15 mouse cellular contexts compared by ENCODE assay signal in the genomic region with DNA sequence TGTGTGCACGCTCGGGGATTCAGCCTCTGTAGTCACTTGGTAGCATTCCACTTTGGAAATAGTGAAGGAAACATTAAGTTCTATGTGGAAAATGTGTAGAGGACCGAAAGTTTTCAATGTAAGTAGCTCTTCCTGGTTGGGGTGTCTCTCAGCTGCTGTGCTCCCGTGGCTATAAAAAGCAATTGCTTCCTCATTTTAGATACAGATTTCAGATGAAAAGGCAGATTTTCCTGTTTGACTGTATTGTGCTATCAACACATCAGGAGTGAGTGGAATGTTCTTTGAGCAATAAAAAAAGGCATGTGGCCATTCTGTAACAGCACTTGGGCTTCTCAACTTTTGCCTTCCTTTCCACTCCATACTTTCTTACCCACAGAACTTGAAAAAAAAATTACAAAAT. TPM values are rescaled to one million over a fixed set of nuclear protein-coding genes. Genes with fewer than 3 reads are reported as not detected.
DNase-seq lines count a peak whose midpoint lies in the region; ATAC-seq and TF ChIP-seq lines count a peak whose summit lies in the region.
"Had no signal": no experiment of that assay in that cellular context is flagged by ENCODE, and none has a peak within 500 bp of the region (broad histone marks: within the 10 kb centered on the region; RNA-seq: fewer than 3 reads in every experiment).

No protein-coding gene starts in this region.

- no peaks in the 10 kb centered on the region for H3K9me3 ChIP-seq in lung, embryonic 15.5 days
- no peaks in the 10 kb centered on the region for H3K9me3 ChIP-seq in intestine, embryonic 16.5 days (ENCODE audit: control insufficient read depth, low read length)
- H3K9me3 ChIP-seq in stomach, postnatal 0 days (ENCODE audit: control insufficient read depth, low read length) = no peaks in the 10 kb centered on the region
- H3K9me3 ChIP-seq: embryonic facial prominence, embryonic 12.5 days; liver, embryonic 12.5 days; midbrain, embryonic 15.5 days had no signal

- WGBS in lung, embryonic 15.5 days = 59% methylated on average over 4 of the region's 4 CpGs
- 45% methylated on average over 4 of the region's 4 CpGs for WGBS in intestine, embryonic 16.5 days
- WGBS in stomach, postnatal 0 days = 32% methylated on average over 4 of the region's 4 CpGs

- no peak for TF ChIP-seq CTCF in gastrocnemius, adult 2 months (IDR thresholded peaks at IDR 0.05)
- TF ChIP-seq CTCF in stomach, postnatal 0 days (IDR thresholded peaks at IDR 0.05; ENCODE audit: low read depth) = no peak

- ATAC-seq in lung, embryonic 15.5 days (ENCODE audit: borderline replicate concordance, extremely low read depth, low FRiP score, low TSS enrichment) = no peak
- ATAC-seq in intestine, embryonic 16.5 days = peak; percentile 69
- ATAC-seq in stomach, postnatal 0 days (ENCODE audit: low FRiP score, low TSS enrichment) = no peak
- ATAC-seq: liver, embryonic 12.5 days; midbrain, embryonic 15.5 days; Patski had no signal

- H3K36me3 ChIP-seq in lung, embryonic 15.5 days = no peaks in the 10 kb centered on the region
- no peaks in the 10 kb centered on the region for H3K36me3 ChIP-seq in intestine, embryonic 16.5 days (ENCODE audit: control insufficient read depth, insufficient read depth, low read length)
- H3K36me3 ChIP-seq in stomach, postnatal 0 days (ENCODE audit: control insufficient read depth, insufficient read depth, low read length) = no peaks in the 10 kb centered on the region
- H3K36me3 ChIP-seq: embryonic facial prominence, embryonic 12.5 days; midbrain, embryonic 15.5 days had no signal

- H3K27me3 ChIP-seq in lung, embryonic 15.5 days = no peaks in the 10 kb centered on the region
- H3K27me3 ChIP-seq in intestine, embryonic 16.5 days (replicated peaks; ENCODE audit: control insufficient read depth, insufficient read depth, low read length) = no peaks in the 10 kb centered on the region
- H3K27me3 ChIP-seq in stomach, postnatal 0 days (ENCODE audit: control insufficient read depth, insufficient read depth, low read length) = no peaks in the 10 kb centered on the region
- H3K27me3 ChIP-seq: embryonic facial prominence, embryonic 12.5 days; liver, embryonic 12.5 days; midbrain, embryonic 15.5 days; Patski had no signal

- H3K27ac ChIP-seq in gastrocnemius, adult 2 months = peak overlapping the region; percentile 76
- H3K27ac ChIP-seq in lung, embryonic 15.5 days = peak overlapping the region; percentile 60
- H3K27ac ChIP-seq in intestine, embryonic 16.5 days (ENCODE audit: low read length) = peak overlapping the region; percentile 7; the same call in 1 of the 2 replicates
- peak overlapping the region; percentile 63 for H3K27ac ChIP-seq in stomach, postnatal 0 days (replicated peaks)
- H3K27ac ChIP-seq: embryonic facial prominence, embryonic 12.5 days; liver, embryonic 12.5 days; midbrain, embryonic 15.5 days had no signal

- peaks cover 27% of the 10 kb centered on the region for H3K4me1 ChIP-seq in lung, embryonic 15.5 days
- peaks cover 39% of the 10 kb centered on the region for H3K4me1 ChIP-seq in intestine, embryonic 16.5 days (ENCODE audit: control insufficient read depth, insufficient read depth, low read length)
- peaks cover 8% of the 10 kb centered on the region; the same call in 1 of the 2 replicates for H3K4me1 ChIP-seq in stomach, postnatal 0 days (replicated peaks; ENCODE audit: control insufficient read depth, insufficient read depth)
- H3K4me1 ChIP-seq: embryonic facial prominence, embryonic 12.5 days had no signal

- no peak overlapping the region for H3K9ac ChIP-seq in lung, embryonic 15.5 days
- H3K9ac ChIP-seq in intestine, embryonic 16.5 days (ENCODE audit: low read depth, low read length) = no peak overlapping the region
- H3K9ac ChIP-seq in stomach, postnatal 0 days (ENCODE audit: low read length) = no peak overlapping the region
- H3K9ac ChIP-seq: embryonic facial prominence, embryonic 12.5 days; liver, embryonic 12.5 days; midbrain, embryonic 15.5 days had no signal

- H3K4me2 ChIP-seq in lung, embryonic 15.5 days = no peak overlapping the region
- 0 out of 2 replicates have a peak overlapping the region, but pooled peaks have one; percentile 5 for H3K4me2 ChIP-seq in intestine, embryonic 16.5 days (ENCODE audit: low read depth, low read length)
- H3K4me2 ChIP-seq in stomach, postnatal 0 days (replicated peaks; ENCODE audit: low read depth) = no peak overlapping the region
- H3K4me2 ChIP-seq: embryonic facial prominence, embryonic 12.5 days; liver, embryonic 12.5 days; midbrain, embryonic 15.5 days had no signal

- no peak overlapping the region for H3K4me3 ChIP-seq in gastrocnemius, adult 2 months
- H3K4me3 ChIP-seq in lung, embryonic 15.5 days = no peak overlapping the region
- no peak overlapping the region for H3K4me3 ChIP-seq in intestine, embryonic 16.5 days (ENCODE audit: low read length)
- H3K4me3 ChIP-seq in stomach, postnatal 0 days (ENCODE audit: low read depth, low read length) = no peak overlapping the region
- H3K4me3 ChIP-seq: embryonic facial prominence, embryonic 12.5 days; liver, embryonic 12.5 days; midbrain, embryonic 15.5 days had no signal

- no peak for TF ChIP-seq EP300 in stomach, postnatal 0 days (optimal IDR thresholded peaks at IDR 0.05)

- intact Hi-C loops in gastrocnemius, adult 2 months (cut with DNase I) = loop anchor here (2.0 kb wide), 1 partner anchor 14 kb away; no protein-coding TSS in a partner anchor

- DNase-seq in gastrocnemius, adult 2 months = no peak
- no peak for DNase-seq in gastrocnemius, postnatal 10 days
- DNase-seq in lung, postnatal 36 days = no peak
- no peak for DNase-seq in stomach, postnatal 0 days (ENCODE audit: low spot score)
- no peak for DNase-seq in kidney, postnatal 14 days
- DNase-seq in thymus, postnatal 14 days = no peak
- DNase-seq: cerebellum, postnatal 25 days; kidney, postnatal 36 days; right cerebral cortex, postnatal 14 days had no signal

RNA-seq across cellular contexts. Expression of gene Cab39, which starts 16.0 kb away (rescaled TPM):
- 100 to 1,000 TPM; 191 to 193 TPM for total RNA-seq in gastrocnemius, adult 2 months (2021)
- total RNA-seq in gastrocnemius, postnatal 10 days (2021) = 10 to 100 TPM; 68.8 to 86.6 TPM
- 28.9 and 29.3 TPM in 2 replicates for polyA plus RNA-seq in lung, embryonic 15.5 days (2015; fragmentation: Nextera tagmentation; extraction: Ambion mirVana)
- polyA plus RNA-seq in intestine, embryonic 16.5 days (2015; fragmentation: Nextera tagmentation; extraction: Ambion mirVana) = 14.4 and 22.9 TPM in 2 replicates
- polyA plus RNA-seq in stomach, postnatal 0 days (2015; fragmentation: Nextera tagmentation; extraction: Ambion mirVana) = 29.0 and 33.3 TPM in 2 replicates

RNA-seq across cellular contexts. Expression of gene A630001G21Rik, which starts 30.8 kb away (rescaled TPM):
- total RNA-seq in gastrocnemius, adult 2 months (2021) = under 1 TPM in 1 of 2 experiments, not detected in 1; 0.15 TPM
- total RNA-seq in gastrocnemius, postnatal 10 days (2021) = 1 to 10 TPM in 1 of 2 experiments, under 1 TPM in 1; 0.42 to 1.6 TPM
- polyA plus RNA-seq in lung, embryonic 15.5 days (2015; fragmentation: Nextera tagmentation; extraction: Ambion mirVana) = 1.2 and 1.5 TPM in 2 replicates
- polyA plus RNA-seq in intestine, embryonic 16.5 days (2015; fragmentation: Nextera tagmentation; extraction: Ambion mirVana) = 0.56 and 1.3 TPM in 2 replicates
- 0.50 and 0.72 TPM in 2 replicates for polyA plus RNA-seq in stomach, postnatal 0 days (2015; fragmentation: Nextera tagmentation; extraction: Ambion mirVana)

Comparison
In these comparisons a context has a peak if more than half of its experiments do, and no peak if none do; other contexts are left out.
1. H3K27ac ChIP-seq: peak in every context shown above with its lines; median percentile 76 in gastrocnemius, adult 2 months; 63 in stomach, postnatal 0 days; 60 in lung, embryonic 15.5 days; 7 in intestine, embryonic 16.5 days.